In genomic region chr7:122316681-122317080, GRCm38 (mm10) we compare ENCODE assay signal across 22 mouse cellular contexts. TPM values are rescaled to one million over a fixed set of nuclear protein-coding genes. Genes with fewer than 3 reads are reported as not detected.
DNase-seq lines count a peak whose midpoint lies in the region; ATAC-seq and TF ChIP-seq lines count a peak whose summit lies in the region.
"Had no signal": no experiment of that assay in that cellular context is flagged by ENCODE, and none has a peak within 500 bp of the region (broad histone marks: within the 10 kb centered on the region; RNA-seq: fewer than 3 reads in every experiment).

No protein-coding gene starts in this region.

- no peaks in the 10 kb centered on the region for H3K27me3 ChIP-seq in hindbrain, postnatal 0 days (ENCODE audit: insufficient read depth, low read length)
- H3K27me3 ChIP-seq in hindbrain, embryonic 14.5 days (ENCODE audit: control insufficient read depth, insufficient read depth, low read length): no peaks in the 10 kb centered on the region
- H3K27me3 ChIP-seq: heart, embryonic 13.5 days; limb, embryonic 12.5 days; neural tube, embryonic 12.5 days had no signal

- no peak for TF ChIP-seq CTCF in hindbrain, postnatal 0 days (IDR thresholded peaks at IDR 0.05; ENCODE audit: low read depth)

- no peak overlapping the region for H3K4me2 ChIP-seq in hindbrain, postnatal 0 days (ENCODE audit: low read depth, low read length)
- H3K4me2 ChIP-seq in hindbrain, embryonic 14.5 days (replicated peaks): no peak overlapping the region
- H3K4me2 ChIP-seq: heart, embryonic 13.5 days; limb, embryonic 12.5 days; midbrain, embryonic 11.5 days; neural tube, embryonic 12.5 days had no signal

- H3K36me3 ChIP-seq in hindbrain, postnatal 0 days (ENCODE audit: insufficient read depth, low read length): no peaks in the 10 kb centered on the region
- no peaks in the 10 kb centered on the region for H3K36me3 ChIP-seq in hindbrain, embryonic 14.5 days (replicated peaks; ENCODE audit: control insufficient read depth, insufficient read depth)
- H3K36me3 ChIP-seq: embryonic facial prominence, embryonic 10.5 days; heart, embryonic 13.5 days; hindbrain, embryonic 10.5 days; limb, embryonic 12.5 days; neural tube, embryonic 12.5 days had no signal

- H3K4me1 ChIP-seq in hindbrain, postnatal 0 days (ENCODE audit: insufficient read depth, low read length): peaks cover 11% of the 10 kb centered on the region; the same call in 1 of the 2 replicates
- peaks cover 7% of the 10 kb centered on the region; the same call in 1 of the 2 replicates for H3K4me1 ChIP-seq in hindbrain, embryonic 14.5 days (replicated peaks; ENCODE audit: control insufficient read depth, insufficient read depth, low read length)

- no peak overlapping the region for H3K4me3 ChIP-seq in hindbrain, postnatal 0 days (ENCODE audit: low read length)
- H3K4me3 ChIP-seq in hindbrain, embryonic 14.5 days (replicated peaks; ENCODE audit: low read length): no peak overlapping the region
- H3K4me3 ChIP-seq: embryonic facial prominence, embryonic 10.5 days; heart, embryonic 13.5 days; hindbrain, embryonic 10.5 days; limb, embryonic 12.5 days; neural tube, embryonic 12.5 days had no signal

- no peak overlapping the region for H3K9ac ChIP-seq in hindbrain, postnatal 0 days (replicated peaks; ENCODE audit: low read length)
- no peak overlapping the region for H3K9ac ChIP-seq in hindbrain, embryonic 14.5 days
- H3K9ac ChIP-seq: heart, embryonic 13.5 days; limb, embryonic 12.5 days; liver, embryonic 14.5 days; neural tube, embryonic 12.5 days had no signal

- WGBS in hindbrain, postnatal 0 days: 29% methylated on average over 3 of the region's 3 CpGs
- 80% methylated on average over 3 of the region's 3 CpGs for WGBS in hindbrain, embryonic 14.5 days

- ATAC-seq in hindbrain, postnatal 0 days: no peak
- ATAC-seq in hindbrain, embryonic 14.5 days (ENCODE audit: low FRiP score): no peak
- ATAC-seq: forebrain, embryonic 14.5 days; inflammation-experienced regulatory T-cells, adult 6 months had no signal

- H3K9me3 ChIP-seq in hindbrain, postnatal 0 days (ENCODE audit: low read length): no peaks in the 10 kb centered on the region
- no peaks in the 10 kb centered on the region for H3K9me3 ChIP-seq in hindbrain, embryonic 14.5 days (ENCODE audit: control insufficient read depth, low read length)
- H3K9me3 ChIP-seq: embryonic facial prominence, embryonic 10.5 days; heart, embryonic 13.5 days; limb, embryonic 12.5 days; neural tube, embryonic 12.5 days had no signal

- DNase-seq in hindbrain, postnatal 0 days (ENCODE audit: low spot score): peak; percentile 59
- DNase-seq in hindbrain, embryonic 14.5 days (ENCODE audit: low spot score): no peak
- DNase-seq in right cerebral cortex, adult 18-20 months: peak; percentile 42
- no peak for DNase-seq in right cerebral cortex, postnatal 10 days (ENCODE audit: low spot score in 2 of 2)
- DNase-seq in cerebellum, adult 9-10 months: peak; percentile 88
- no peak for DNase-seq in adrenal gland, adult 18-20 months (ENCODE audit: low spot score in 2 of 2)
- no peak for DNase-seq in kidney, postnatal 4 days
- DNase-seq: adrenal gland, postnatal 36 days; B cell, adult 2 months; kidney, adult 9 months; kidney, postnatal 36 days; lung, postnatal 36 days; right cerebral cortex, postnatal 25 days had no signal

- H3K27ac ChIP-seq in hindbrain, postnatal 0 days: no peak overlapping the region; the same call in 1 of the 2 replicates
- H3K27ac ChIP-seq in hindbrain, embryonic 14.5 days: no peak overlapping the region
- H3K27ac ChIP-seq: embryonic facial prominence, embryonic 10.5 days; heart, embryonic 13.5 days; hindbrain, embryonic 10.5 days; limb, embryonic 12.5 days; liver, embryonic 14.5 days; neural tube, embryonic 12.5 days had no signal

RNA-seq across cellular contexts. Expression of gene Prkcb, which starts 28.1 kb away (rescaled TPM):
- 255 and 261 TPM in 2 replicates for total RNA-seq in hindbrain, postnatal 0 days (2014; rRNA removed)
- polyA plus RNA-seq in hindbrain, postnatal 0 days (2015; fragmentation: Nextera tagmentation; extraction: Ambion mirVana): 187 and 200 TPM in 2 replicates
- 135 and 149 TPM in 2 replicates for polyA plus RNA-seq in hindbrain, embryonic 14.5 days (2014; fragmentation: Nextera tagmentation; extraction: Ambion mirVana)
- 10 to 100 TPM; 12.4 to 18.9 TPM for total RNA-seq in adrenal gland, adult 18-20 months (2021)

Comparison
In these comparisons a context has a peak if more than half of its experiments do, and no peak if none do; other contexts are left out.
1. DNase-seq: peak in hindbrain, postnatal 0 days (single experiment), right cerebral cortex, adult 18-20 months (single experiment) and cerebellum, adult 9-10 months (single experiment); none in hindbrain, embryonic 14.5 days (single experiment), right cerebral cortex, postnatal 10 days (0 of 2), adrenal gland, adult 18-20 months (0 of 2) and kidney, postnatal 4 days (0 of 2).
2. RNA of gene Prkcb, which starts 28.1 kb away (total RNA-seq): 255 to 261 TPM in hindbrain, postnatal 0 days; 12.4 to 18.9 TPM in adrenal gland, adult 18-20 months; every median in the first group is over 10 times any median in the second.